Mouse (Mus musculus): ENCODE measurements around the gene Prkd2.

The Prkd2 gene

GRCm38 (mm10) chr7:16869497-16869896 is 26.8 kb downstream of the Prkd2 start:
- no peak for DNase-seq (ENCODE audit: low read depth)

DNA sequence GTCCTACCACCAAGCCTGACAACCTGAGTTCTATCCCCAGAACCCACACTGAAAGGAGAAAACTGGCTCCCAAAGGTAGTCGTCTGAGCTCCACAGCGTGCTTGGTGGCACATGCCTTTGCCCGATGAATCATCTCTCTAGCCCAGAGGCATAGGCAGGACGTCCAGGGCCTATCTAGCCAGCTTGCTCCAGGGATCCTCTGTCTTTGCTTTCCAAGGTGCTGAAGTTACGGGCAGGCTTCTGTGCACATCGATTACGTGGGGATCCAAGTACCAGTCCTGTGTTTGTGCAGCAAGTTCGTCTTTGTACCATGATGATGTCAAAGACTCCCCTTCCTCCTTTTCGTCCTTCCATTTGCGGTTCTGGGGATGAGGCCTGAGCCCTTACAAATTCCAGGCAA is 28.9 kb downstream of the Prkd2 start:
- DNase-seq (ENCODE audit: low read depth), result no peak

GRCm38 (mm10) chr7:16872478-16872877 is 29.8 kb downstream of the Prkd2 start:
- no peak for DNase-seq (ENCODE audit: low read depth)

DNA sequence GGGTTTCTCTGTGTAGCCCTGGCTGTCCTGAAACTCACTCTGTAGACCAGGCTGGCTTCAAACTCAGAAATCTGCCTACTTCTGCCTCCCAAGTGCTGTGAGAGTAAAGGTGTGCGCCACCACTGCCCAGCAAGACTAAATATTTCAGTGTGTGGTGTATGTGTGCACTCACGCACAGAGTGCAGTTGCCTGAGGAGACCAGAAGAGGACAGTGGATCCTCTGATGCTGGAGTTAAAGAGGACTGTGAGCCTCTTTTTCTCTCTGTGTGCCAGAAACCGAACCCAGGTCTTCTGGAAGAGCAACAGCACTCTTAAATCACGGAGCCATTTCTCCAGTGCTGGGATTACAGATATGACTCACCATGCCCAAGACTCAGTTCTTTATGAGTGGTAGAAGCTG is 30.7 kb downstream of the Prkd2 start:
- DNase-seq (ENCODE audit: low read depth), result no peak

DNA sequence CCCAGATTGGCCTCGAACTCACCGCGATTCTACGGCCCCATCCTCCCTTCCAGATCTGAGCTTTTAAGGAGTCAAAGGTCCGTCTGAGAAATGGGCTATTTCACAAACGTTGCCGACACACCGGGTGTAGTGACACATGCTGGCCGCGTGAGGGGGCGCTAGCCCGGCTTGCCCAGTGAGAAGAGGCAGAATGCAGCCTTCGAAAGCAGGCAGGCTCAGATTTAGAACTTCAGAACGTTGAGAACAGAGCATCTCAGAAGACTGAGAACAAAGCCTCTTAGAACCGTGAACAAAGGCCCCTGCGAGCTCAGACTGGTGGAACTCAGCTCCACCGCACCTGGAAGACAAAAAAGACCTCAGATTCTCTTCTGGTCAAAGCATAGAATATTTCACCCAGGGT is 31.5 kb downstream of the Prkd2 start:
- DNase-seq (ENCODE audit: low read depth), result peak; percentile 91

GRCm38 (mm10) chr7:16874756-16875309 is 32.1 kb downstream of the Prkd2 start:
- peak; percentile 97 for DNase-seq (ENCODE audit: low read depth)

- DNase-seq (ENCODE audit: low read depth), result no peak
Observed at GRCm38 (mm10) chr7:16875310-16875325, 32.4 kb downstream of the Prkd2 start, which contains the start of gene Dact3. Gene Dact3 (plus strand): TSS chr7:16875317.

DNA sequence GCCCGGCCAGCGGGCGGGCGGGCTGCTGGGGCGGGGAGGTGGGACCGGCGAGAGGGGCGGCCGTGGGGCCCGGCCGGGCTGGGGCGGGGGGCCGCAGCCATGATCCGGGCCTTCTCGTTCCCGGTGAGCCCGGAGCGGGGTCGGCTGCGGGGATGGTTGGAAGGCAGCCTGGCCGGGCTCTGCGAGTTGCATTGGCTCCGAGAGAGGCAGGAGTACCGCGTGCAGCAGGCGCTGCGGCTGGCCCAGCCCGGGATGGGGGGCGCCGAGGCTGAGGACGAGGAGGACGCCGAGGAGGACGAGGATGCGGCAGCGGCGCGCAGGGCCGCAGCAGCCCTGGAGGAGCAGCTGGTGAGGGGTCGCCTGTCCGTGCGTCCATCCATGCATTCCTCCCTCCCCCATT is 32.6 kb downstream of the Prkd2 start:
- no peak for DNase-seq (ENCODE audit: low read depth)

DNA sequence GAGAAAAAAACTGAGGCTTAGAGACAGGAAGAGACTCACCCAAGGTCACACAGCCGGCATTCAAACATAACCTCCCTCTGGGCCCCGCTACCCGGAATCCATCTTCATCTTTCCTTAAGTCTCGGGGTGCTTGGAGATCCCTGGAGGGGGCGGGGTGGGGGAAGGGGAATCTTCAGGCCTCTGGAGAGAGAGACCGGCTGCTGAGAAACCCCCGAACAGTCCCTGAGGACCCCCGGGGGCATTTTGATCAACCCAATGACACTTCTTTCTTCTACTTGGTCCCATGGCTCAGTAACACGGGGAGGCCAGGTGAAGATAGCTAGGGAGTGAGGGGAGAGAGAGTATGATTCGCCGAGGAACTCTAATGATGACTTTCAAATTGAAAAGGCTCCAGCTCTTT is 33.3 kb downstream of the Prkd2 start:
- no peak for DNase-seq (ENCODE audit: low read depth)

GRCm38 (mm10) chr7:16876608-16877007 is 33.9 kb downstream of the Prkd2 start:
- DNase-seq (ENCODE audit: low read depth), result no peak

DNA sequence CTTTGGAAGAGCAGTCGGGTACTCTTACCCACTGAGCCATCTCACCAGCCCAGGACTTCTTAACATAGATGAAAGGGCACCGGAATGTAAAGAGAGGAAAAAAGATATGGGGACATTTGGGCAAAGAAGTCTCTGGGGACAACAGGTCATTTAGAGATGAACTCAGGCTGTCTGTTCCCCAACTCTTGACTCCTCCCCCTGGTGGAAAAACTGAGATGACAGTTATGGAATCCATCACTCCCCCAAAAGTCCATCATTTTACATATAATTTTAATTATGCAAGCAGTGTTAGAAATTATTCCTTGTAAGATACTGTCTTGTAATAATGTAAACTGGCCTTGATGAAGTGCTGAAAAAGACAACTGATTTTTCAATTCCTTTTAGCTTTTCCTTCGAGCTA is 35.0 kb downstream of the Prkd2 start:
- no peak for DNase-seq (ENCODE audit: low read depth)

DNA sequence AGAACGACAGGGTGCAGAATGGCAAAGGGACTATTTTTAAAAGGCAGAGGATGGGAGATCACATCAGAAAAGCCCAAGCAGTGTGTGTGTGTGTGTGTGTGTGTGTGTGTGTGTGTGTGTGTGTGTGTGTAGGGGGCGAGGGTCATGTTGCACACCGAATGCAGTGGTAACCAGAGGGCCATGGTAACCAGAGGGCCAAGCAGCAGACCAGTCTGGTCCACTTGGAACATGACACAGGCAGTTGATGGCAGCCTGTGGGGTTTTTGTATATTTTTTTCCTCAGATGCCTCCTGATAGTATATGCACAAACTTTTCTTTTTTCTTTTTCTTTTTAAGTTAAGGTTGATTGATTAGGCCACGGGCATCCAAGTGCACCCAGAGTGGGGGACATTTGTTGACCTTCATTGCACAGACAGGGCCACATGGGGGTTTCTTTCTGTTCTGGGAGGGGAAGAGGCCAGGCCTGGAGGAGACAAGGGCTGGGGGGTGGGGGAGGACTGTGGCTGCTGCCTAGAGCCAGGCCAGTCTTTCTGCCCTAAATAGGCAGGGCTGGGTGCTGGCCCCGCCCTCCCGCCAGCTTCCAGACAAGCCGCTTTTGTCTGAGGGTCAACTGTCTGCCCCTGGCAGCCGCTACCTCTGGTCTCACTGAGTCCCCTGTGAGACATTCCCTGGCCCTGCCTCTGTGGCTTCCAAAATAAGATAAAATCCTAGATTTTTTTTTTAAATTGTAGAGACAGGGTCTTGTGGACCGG is 37.3 kb downstream of the Prkd2 start:
- DNase-seq (ENCODE audit: low read depth), result no peak

DNA sequence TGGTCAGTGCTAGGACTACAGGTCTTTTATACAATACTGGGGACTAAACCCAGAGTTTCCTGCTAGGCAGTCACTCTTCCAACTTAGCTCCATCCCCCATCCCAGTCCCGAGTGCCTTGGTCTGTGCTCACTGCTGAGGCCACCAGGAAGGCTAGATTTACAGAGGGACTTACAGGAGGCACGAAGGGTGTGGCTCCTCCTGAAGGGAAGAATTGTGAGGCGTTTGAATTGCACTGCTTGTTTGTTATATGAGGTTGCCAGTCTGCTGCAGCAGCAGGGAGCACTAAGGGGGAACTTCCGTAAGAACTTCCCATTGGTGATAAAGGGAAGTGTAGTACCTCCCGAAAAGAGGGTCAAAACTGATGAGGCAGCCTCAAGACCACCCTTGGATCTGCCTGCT is 37.9 kb downstream of the Prkd2 start:
- DNase-seq (ENCODE audit: low read depth), result no peak

DNA sequence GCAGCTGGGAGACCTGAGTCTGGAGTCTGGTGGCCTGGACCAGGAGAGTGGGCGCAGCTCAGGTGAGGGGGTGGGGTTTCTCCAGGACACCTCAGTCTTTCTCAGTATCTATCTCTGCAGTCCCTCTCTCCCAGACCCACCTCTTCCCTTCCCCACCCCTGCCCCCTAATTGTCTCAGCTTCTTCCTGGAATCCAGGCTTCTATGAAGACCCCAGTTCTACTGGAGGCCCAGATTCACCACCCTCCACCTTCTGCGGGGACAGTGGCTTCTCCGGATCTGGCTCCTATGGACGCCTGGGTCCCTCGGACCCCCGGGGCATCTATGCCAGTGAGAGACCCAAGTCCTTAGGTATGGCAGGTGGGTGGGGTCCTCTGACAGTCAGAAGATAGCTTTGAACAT is 40.5 kb downstream of the Prkd2 start:
- no peak for DNase-seq (ENCODE audit: low read depth)

DNA sequence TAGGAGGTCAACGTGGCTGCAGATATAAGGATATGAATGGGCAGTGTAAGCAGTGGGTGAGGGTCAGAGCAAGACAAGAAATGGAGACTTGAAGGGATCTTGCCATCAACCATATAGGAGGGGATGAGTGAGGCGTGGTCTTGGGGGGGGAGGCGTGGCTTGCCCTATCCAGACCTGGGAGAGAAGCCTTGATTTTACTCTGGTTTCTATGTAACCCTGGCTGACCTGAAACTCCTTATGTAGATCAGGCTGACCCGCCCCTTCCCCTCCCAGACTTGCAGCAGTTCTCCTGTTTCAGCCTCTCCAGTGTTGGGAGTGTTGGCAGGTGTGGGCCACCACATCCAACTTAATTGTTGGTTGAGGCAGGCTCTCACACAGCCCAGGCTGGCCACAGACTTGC is 41.6 kb downstream of the Prkd2 start:
- DNase-seq (ENCODE audit: low read depth), result no peak

- no peak for DNase-seq (ENCODE audit: low read depth)
Observed at GRCm38 (mm10) chr7:16885271-16885776, 42.6 kb downstream of the Prkd2 start.

- no peak for DNase-seq (ENCODE audit: low read depth)
Observed at GRCm38 (mm10) chr7:16885905-16886304, 43.2 kb downstream of the Prkd2 start.

- no peak for DNase-seq (ENCODE audit: low read depth)
Observed at GRCm38 (mm10) chr7:16890536-16890935, 47.8 kb downstream of the Prkd2 start.

GRCm38 (mm10) chr7:16890944-16891343 is 48.2 kb downstream of the Prkd2 start:
- DNase-seq (ENCODE audit: low read depth), result no peak

- peak; percentile 93 for DNase-seq (ENCODE audit: low read depth)
Observed at GRCm38 (mm10) chr7:16891641-16892351, 49.1 kb downstream of the Prkd2 start, which contains the start of gene Gng8. Gene Gng8 (plus strand): TSS chr7:16891786.

- DNase-seq (ENCODE audit: low read depth), result no peak
Observed at GRCm38 (mm10) chr7:16892352-16892730, 49.6 kb downstream of the Prkd2 start.

- DNase-seq (ENCODE audit: low read depth), result no peak
Observed at GRCm38 (mm10) chr7:16893612-16894011, 50.9 kb downstream of the Prkd2 start.

- no peak for DNase-seq (ENCODE audit: low read depth)
Observed at GRCm38 (mm10) chr7:16894279-16894678, 51.6 kb downstream of the Prkd2 start.

- DNase-seq (ENCODE audit: low read depth), result peak; percentile 76
Observed at GRCm38 (mm10) chr7:16895000-16895399, 52.3 kb downstream of the Prkd2 start.
